Mouse (Mus musculus): Measurements from ENCODE around the gene Mlf1. TPM values are rescaled to one million over a fixed set of nuclear protein-coding genes. Genes with fewer than 3 reads are reported as not detected.

The Mlf1 gene
- polyA plus RNA-seq (2015; fragmentation: Nextera tagmentation; extraction: Ambion mirVana), result 4.4 and 5.4 TPM in 2 replicates

GRCm38 (mm10) chr3:67373872-67374271 lies at the start of gene Mlf1:
TSS of gene Mlf1 (plus strand) at chr3:67374097.

GRCm38 (mm10) chr3:67375063-67375462 lies 1.2 kb downstream of the Mlf1 start, which contains the start of gene Gm17402:
TSS of gene Gm17402 (minus strand) at chr3:67375163.

GRCm38 (mm10) chr3:67429999-67430380 lies 56.1 kb downstream of the Mlf1 start, which contains the start of gene Gfm1:
TSS of gene Gfm1 (plus strand) at chr3:67430096.

Other genes starting within 250 kb of the Mlf1 start
- gene Gm17402, start 1.1 kb downstream of the Mlf1 start, polyA plus RNA-seq (2015; fragmentation: Nextera tagmentation; extraction: Ambion mirVana), result not detected in 2 replicates
- gene Gfm1, start 56.0 kb downstream of the Mlf1 start, polyA plus RNA-seq (2015; fragmentation: Nextera tagmentation; extraction: Ambion mirVana), result 30.7 and 31.4 TPM in 2 replicates
- gene Lxn, start 89.8 kb downstream of the Mlf1 start, polyA plus RNA-seq (2015; fragmentation: Nextera tagmentation; extraction: Ambion mirVana), result 24.2 and 31.0 TPM in 2 replicates
- 1.8 and 3.1 TPM in 2 replicates for gene Rarres1, start 141.4 kb downstream of the Mlf1 start, polyA plus RNA-seq (2015; fragmentation: Nextera tagmentation; extraction: Ambion mirVana)
- gene Mfsd1, start 208.6 kb downstream of the Mlf1 start, polyA plus RNA-seq (2015; fragmentation: Nextera tagmentation; extraction: Ambion mirVana), result 34.2 and 40.7 TPM in 2 replicates